Mouse (Mus musculus) adrenal gland, adult 18-20 months (tissue): ENCODE measurements around the gene Soat2. TPM values are rescaled to one million over a fixed set of nuclear protein-coding genes. Genes with fewer than 3 reads are reported as not detected.

Source experiments
- DNase-seq, 2 experiments: peaks; one replicate each; pipeline ENCODE4 v3.0.0; 2021 to 2022; ENCODE audit warnings: low spot score in 2 of 2
- long read RNA-seq, 2 experiments: library from polyadenylated mRNA; stranded (forward); transcript quantifications; one replicate each; pipeline ENCODE4 v2.0.0; 2021
- total RNA-seq, 2 experiments: library from RNA; stranded (reverse); gene quantifications; 1 replicate in 1 of 2; 2 replicates in 1 of 2; pipeline ENCODE4 v1.2.3; 2021

Soat2 gene
- total RNA-seq, result under 1 TPM; 0.26 to 0.56 TPM
- long read RNA-seq, experiment 1, result 0 reads
- long read RNA-seq, experiment 2, result 0 reads

- DNase-seq, result no peak
These were observed at the start of gene Soat2 for GRCm38 (mm10) chr15:102150301-102151135. TSS of gene Soat2 (plus strand) at chr15:102150526.

GRCm38 (mm10) chr15:102100996-102101671 is 49.2 kb upstream of the Soat2 start:
- no peak for DNase-seq

GRCm38 (mm10) chr15:102101672-102102541 is 48.4 kb upstream of the Soat2 start:
- no peak for DNase-seq

GRCm38 (mm10) chr15:102102548-102103121 is 47.7 kb upstream of the Soat2 start:
- no peak for DNase-seq

GRCm38 (mm10) chr15:102103371-102103946 is 46.9 kb upstream of the Soat2 start:
- no peak for DNase-seq

- DNase-seq, result peak in 1 of 2 experiments; percentile 70
These were observed 46.3 kb upstream of the Soat2 start for GRCm38 (mm10) chr15:102103947-102104555.

GRCm38 (mm10) chr15:102105360-102105759 is 45.0 kb upstream of the Soat2 start:
- peak; percentile 56 to 69 for DNase-seq

GRCm38 (mm10) chr15:102105764-102106730 is 44.3 kb upstream of the Soat2 start:
- DNase-seq, result no peak

GRCm38 (mm10) chr15:102106754-102107456 is 43.4 kb upstream of the Soat2 start:
- no peak for DNase-seq

GRCm38 (mm10) chr15:102107689-102108573 is 42.4 kb upstream of the Soat2 start:
- DNase-seq, result no peak

GRCm38 (mm10) chr15:102108651-102109525 is 41.4 kb upstream of the Soat2 start:
- DNase-seq, result peak; percentile 69 to 70

- DNase-seq, result no peak
These were observed 40.1 kb upstream of the Soat2 start for GRCm38 (mm10) chr15:102110271-102110670.

GRCm38 (mm10) chr15:102110701-102111494 is 39.4 kb upstream of the Soat2 start:
- DNase-seq, result no peak

GRCm38 (mm10) chr15:102111495-102111829 is 38.9 kb upstream of the Soat2 start:
- no peak for DNase-seq

GRCm38 (mm10) chr15:102112181-102112580 is 38.1 kb upstream of the Soat2 start:
- DNase-seq, result no peak

GRCm38 (mm10) chr15:102112827-102113226 is 37.5 kb upstream of the Soat2 start:
- no peak for DNase-seq
